Mouse (Mus musculus) right cerebral cortex, postnatal 4 days (tissue): ENCODE data around the gene Zfp839.
A peak's percentile ranks its signal among the peaks of the same experiment; 100 is the strongest.
"Not testable (repeated sequence)": the region's sequence is repeated elsewhere in the genome, so short reads cannot be mapped to it uniquely, and the experiment has no call there.

Source experiments
- DNase-seq: peaks from one replicate; pipeline ENCODE4 v3.0.0-alpha.2; 2022

The Zfp839 gene

DNA sequence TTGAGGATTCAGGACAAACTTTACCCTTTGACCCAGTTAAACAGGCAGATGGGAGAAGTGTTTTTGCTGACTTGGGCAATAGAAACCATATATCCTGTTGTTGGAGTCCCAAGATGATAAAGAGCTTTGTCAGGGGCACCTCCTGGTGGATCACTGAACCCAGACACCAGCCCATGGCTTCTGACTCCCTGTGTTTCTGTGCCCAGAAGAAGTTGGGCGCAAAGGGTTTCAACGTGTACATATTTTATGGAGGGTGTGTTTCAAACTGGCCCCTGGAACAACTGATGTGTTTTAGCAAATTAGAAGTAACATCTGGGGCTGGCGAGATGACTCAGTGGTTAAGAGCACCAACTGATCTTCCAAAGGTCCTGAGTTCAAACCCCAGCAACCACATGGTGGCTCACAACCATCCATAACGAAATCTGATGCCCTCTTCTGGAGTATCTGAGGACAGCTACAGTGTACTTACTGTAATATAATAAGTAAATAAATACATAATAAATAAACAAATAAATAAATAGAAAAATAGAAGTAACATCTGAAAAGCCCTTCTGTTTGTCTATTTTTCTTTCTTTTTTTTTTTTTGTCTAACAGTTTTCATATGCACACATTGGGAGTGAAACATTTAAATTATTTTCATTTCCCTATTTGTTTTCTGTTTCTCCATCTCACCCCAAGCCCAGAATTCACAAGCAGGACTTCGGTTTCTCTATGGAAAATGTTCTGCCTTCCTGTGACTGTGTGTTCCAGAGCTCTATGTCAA, 8.1 kb upstream of the Zfp839 start:
- no peak for DNase-seq

GRCm38 (mm10) chr12:110843194-110844048, 6.6 kb upstream of the Zfp839 start:
- peak; percentile 84 for DNase-seq

- no peak for DNase-seq
Measured at GRCm38 (mm10) chr12:110844227-110845130, 5.6 kb upstream of the Zfp839 start.

DNA sequence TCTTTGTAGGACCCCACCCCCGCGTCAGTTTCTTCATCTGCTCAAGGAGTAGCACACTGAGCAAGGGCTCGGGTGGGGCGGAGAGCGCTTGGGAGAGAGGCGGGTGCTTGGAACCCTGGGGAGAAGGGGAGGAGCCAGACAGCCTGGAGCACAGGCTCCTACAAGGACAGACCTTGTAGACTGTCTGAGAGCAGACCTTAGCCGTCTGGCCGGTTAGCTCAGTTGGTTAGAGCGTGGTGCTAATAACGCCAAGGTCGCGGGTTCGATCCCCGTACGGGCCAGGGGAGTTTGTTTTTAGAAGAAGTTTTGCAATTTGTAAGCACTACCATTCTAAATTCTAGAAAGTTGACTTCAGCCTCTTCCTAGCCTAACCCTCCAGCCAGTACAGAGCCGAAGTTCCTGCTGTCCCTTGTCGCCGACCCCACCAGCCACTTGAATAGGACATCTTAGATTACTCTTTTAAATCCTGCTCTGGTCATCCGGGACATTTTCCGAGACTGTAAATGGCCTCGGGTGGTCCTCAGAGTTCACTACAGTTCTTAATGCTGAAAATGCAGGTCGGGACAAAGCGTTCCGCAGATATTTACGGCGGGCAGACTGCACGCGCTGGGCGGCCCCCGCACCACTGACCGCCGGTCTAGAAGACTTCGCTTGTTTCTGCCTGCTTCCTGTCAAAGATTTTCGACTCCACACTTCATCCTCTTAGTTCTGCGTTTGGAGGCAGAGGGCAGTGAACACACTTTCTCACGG, 4.7 kb upstream of the Zfp839 start:
- DNase-seq: peak; percentile 60

- DNase-seq: no peak
Measured at GRCm38 (mm10) chr12:110846191-110846765, 3.8 kb upstream of the Zfp839 start.

- no peak for DNase-seq
Measured at GRCm38 (mm10) chr12:110850929-110851256, 840 bp downstream of the Zfp839 start.

GRCm38 (mm10) chr12:110851414-110851813, 1.4 kb downstream of the Zfp839 start:
- DNase-seq: no peak

DNA sequence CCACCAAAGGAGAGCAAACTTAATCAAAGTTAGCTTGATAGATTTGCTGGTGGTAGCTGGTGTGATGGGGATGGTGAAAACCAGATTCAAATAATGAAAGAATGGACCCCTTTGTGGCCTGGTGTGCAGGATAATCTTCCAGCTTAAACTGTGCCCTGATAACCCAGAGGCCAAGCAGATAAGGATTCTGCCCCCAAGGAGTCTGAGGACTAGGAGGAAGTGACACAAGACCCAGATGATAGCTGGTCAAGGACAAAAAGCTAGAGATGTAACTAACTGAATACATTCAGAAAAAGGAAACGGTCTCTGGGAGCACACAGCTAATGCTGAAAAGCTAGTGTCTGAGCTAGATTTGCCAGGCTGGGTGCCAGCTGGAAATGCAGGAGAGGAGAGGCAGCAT, 1.9 kb downstream of the Zfp839 start:
- DNase-seq: no peak

GRCm38 (mm10) chr12:110854786-110855737, 5.0 kb downstream of the Zfp839 start:
- DNase-seq: no peak

- no peak for DNase-seq
Measured at GRCm38 (mm10) chr12:110857196-110857595, 7.1 kb downstream of the Zfp839 start.

DNA sequence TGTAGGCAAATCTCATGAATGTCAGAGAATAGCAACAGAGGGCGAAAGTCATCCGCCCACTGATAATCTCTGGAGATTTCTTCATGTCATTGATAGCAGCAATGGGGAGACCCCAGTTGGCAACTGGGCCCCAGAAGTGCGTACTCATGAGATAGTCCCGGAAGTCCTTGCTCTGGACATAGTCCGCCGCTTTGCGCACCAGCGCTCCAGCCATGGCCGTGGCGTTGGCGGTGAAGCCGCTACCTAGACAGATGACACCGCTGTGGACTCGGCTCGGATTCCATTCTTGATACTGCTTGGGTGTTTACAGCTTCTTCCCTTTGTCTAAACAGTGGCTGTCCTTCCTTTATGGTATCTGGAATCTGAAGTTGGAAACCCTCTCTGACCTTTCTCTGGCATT, 8.6 kb downstream of the Zfp839 start:
- DNase-seq: not testable (repeated sequence)

DNA sequence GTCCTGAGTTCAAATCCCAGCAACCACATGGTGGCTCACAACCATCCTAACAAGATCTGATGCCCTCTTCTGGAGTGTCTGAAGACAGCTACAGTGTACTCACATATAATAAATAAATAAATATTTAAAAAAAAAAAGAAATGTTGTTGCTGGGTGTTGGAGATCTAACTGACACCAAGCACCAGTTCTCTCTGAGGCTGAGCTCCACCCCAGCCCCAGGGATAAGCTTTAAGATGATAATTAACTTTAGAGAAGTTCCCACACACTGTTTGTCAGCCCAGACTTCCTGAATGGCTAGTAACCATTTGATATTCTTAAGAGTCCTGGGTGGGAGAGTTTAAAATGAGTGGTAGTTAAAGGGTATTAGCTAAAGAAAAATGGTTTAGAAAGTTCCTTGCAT, 10.2 kb downstream of the Zfp839 start:
- no peak for DNase-seq

DNA sequence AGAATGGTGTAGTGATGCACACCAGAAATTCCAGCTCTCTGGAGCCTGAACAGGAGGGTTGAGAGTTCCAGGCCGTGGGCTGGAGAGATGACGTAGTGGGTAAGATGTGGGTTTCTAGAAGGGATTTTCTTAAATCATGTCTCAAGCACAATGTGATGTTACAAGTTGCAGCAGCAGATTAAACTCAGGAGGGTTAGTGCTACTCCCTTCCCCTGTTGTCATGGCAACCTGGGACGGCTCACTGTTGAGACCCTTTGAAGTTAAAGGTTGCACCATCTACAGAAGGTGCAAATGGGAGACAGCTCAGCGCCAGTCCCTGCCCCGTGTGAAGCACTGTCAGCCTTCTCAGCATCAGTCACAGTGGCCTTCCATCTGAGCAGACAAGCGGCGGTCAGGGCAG, 11.2 kb downstream of the Zfp839 start:
- no peak for DNase-seq

GRCm38 (mm10) chr12:110864008-110864407, 14.0 kb downstream of the Zfp839 start:
- no peak for DNase-seq

- no peak for DNase-seq
Measured at GRCm38 (mm10) chr12:110865571-110865970, 15.5 kb downstream of the Zfp839 start.

GRCm38 (mm10) chr12:110865989-110866388, 15.9 kb downstream of the Zfp839 start:
- DNase-seq: no peak

DNA sequence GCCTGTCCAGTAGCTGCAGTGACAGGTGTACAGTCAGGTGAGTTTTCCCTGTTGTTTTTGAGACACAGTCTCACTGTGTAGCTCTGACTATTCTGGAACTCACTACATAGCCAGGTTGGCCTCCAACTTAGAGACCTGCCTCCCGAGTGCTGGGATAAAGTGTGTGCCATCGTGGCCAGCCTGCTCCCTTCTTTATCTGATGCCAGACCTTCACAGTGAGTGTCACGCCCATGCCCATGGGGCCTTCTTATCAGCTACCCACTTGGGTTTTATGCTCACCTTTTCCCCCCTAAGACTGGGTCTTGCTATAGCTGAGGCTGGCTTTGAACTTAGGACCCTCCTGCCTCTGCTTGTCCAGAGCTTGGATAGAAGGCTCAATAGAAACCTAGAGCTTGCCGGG, 20.1 kb downstream of the Zfp839 start:
- DNase-seq: no peak

GRCm38 (mm10) chr12:110871247-110871646, 21.2 kb downstream of the Zfp839 start:
- DNase-seq: no peak

- DNase-seq: no peak
Measured at GRCm38 (mm10) chr12:110875351-110875750, 25.3 kb downstream of the Zfp839 start.

DNA sequence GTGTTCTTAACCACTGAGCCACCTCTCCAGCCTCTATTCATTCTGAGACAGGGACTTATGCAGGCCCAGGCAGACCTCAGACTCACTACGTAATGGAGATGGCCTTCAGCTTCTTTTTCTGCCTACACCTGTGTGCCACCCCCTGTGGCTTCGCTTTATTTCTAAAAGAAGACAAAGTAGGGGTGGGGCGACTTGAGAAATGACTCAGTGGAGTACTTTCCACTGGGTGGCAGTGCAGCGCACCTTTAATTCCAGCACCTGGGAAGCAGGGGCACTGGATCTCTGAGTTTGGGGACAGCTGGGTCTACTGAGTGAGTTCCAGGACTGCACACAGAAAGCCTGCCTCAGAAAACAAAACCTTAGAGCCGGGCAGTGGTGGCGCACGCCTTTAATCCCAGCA, 32.2 kb downstream of the Zfp839 start:
- DNase-seq: no peak

- no peak for DNase-seq
Measured at GRCm38 (mm10) chr12:110885251-110885650, 35.2 kb downstream of the Zfp839 start.
